7 mouse cellular contexts compared by ENCODE assay signal in genomic region chr7:97083579-97083978, GRCm38 (mm10). TPM values are rescaled to one million over a fixed set of nuclear protein-coding genes. Genes with fewer than 3 reads are reported as not detected.
DNase-seq lines count a peak whose midpoint lies in the region; ATAC-seq and TF ChIP-seq lines count a peak whose summit lies in the region.

No protein-coding gene starts in this region.

- no peak for TF ChIP-seq CTCF in MEL (IDR thresholded peaks at IDR 0.05 in 2 of 3, conservative IDR thresholded peaks at IDR 0.05 in 1 of 3; ENCODE audit: control insufficient read depth in 1 of 3, insufficient read depth in 1 of 3, low read depth in 2 of 3, low read length in 3 of 3, poor library complexity in 1 of 3, severe bottlenecking in 1 of 3)

- no peak for TF ChIP-seq EP300 in MEL (IDR thresholded peaks at IDR 0.05; ENCODE audit: low read depth in 1 of 2, low read length in 2 of 2)

- DNase-seq in kidney, adult 11 months: no peak
- DNase-seq in MEL (ENCODE audit: low read depth, low spot score): no peak
- DNase-seq in midbrain, embryonic 14.5 days: no peak
- DNase-seq in gastrocnemius, postnatal 10 days: no peak
- DNase-seq in left cerebral cortex, postnatal 14 days (ENCODE audit: low spot score in 2 of 2): no peak

- peaks cover 27% of the 10 kb centered on the region for H3K79me2 ChIP-seq in MEL (ENCODE audit: control insufficient read depth, insufficient read depth, low read length, poor library complexity)

- no peak for ATAC-seq in kidney, embryonic 15.5 days (replicated peaks; ENCODE audit: low FRiP score)
- ATAC-seq in heart, embryonic 13.5 days (ENCODE audit: extremely low read depth, insufficient number of reproducible peaks, low FRiP score, low TSS enrichment): no peak
- no peak for ATAC-seq in midbrain, embryonic 14.5 days (ENCODE audit: low FRiP score, low TSS enrichment)

- intact Hi-C loops in left cerebral cortex, postnatal 14 days (cut with DNase I): loop anchor here (5.0 kb wide), 2 partner anchors 106 to 164 kb away; no protein-coding TSS in a partner anchor

- no peaks in the 10 kb centered on the region for H3K27me3 ChIP-seq in kidney, embryonic 15.5 days
- H3K27me3 ChIP-seq in MEL (ENCODE audit: control insufficient read depth in 1 of 2, insufficient read depth in 2 of 2, low read length in 2 of 2): no peaks in the 10 kb centered on the region
- no peaks in the 10 kb centered on the region for H3K27me3 ChIP-seq in heart, embryonic 13.5 days (replicated peaks)
- H3K27me3 ChIP-seq in midbrain, embryonic 14.5 days (ENCODE audit: control insufficient read depth, insufficient read depth, low read length): no peaks in the 10 kb centered on the region

- H3K4me3 ChIP-seq in kidney, embryonic 15.5 days (replicated peaks): peak overlapping the region; percentile 97
- H3K4me3 ChIP-seq in MEL (ENCODE audit: control insufficient read depth in 1 of 2, insufficient read depth in 1 of 2, low read depth in 2 of 2, low read length in 2 of 2): no peak overlapping the region
- H3K4me3 ChIP-seq in heart, embryonic 13.5 days: peak overlapping the region; percentile 98; the same call in 1 of the 2 replicates
- no peak overlapping the region for H3K4me3 ChIP-seq in midbrain, embryonic 14.5 days (replicated peaks; ENCODE audit: low read depth, low read length)

- WGBS in kidney, embryonic 15.5 days: 70% methylated on average over 9 of the region's 9 CpGs
- 69% methylated on average over 9 of the region's 9 CpGs for WGBS in heart, embryonic 13.5 days
- 85% methylated on average over 9 of the region's 9 CpGs for WGBS in midbrain, embryonic 14.5 days

- no peaks in the 10 kb centered on the region for H3K36me3 ChIP-seq in kidney, embryonic 15.5 days
- H3K36me3 ChIP-seq in MEL (ENCODE audit: control insufficient read depth in 1 of 2, insufficient read depth in 2 of 2, low read length in 2 of 2): peaks cover 0 to 32% of the 10 kb centered on the region in 2 experiments; a peak in 2 of 4 replicates
- no peaks in the 10 kb centered on the region for H3K36me3 ChIP-seq in heart, embryonic 13.5 days
- H3K36me3 ChIP-seq in midbrain, embryonic 14.5 days (ENCODE audit: control insufficient read depth, insufficient read depth, low read length): no peaks in the 10 kb centered on the region

- peaks cover 52% of the 10 kb centered on the region for H3K4me1 ChIP-seq in kidney, embryonic 15.5 days
- H3K4me1 ChIP-seq in MEL (ENCODE audit: control insufficient read depth in 1 of 2, insufficient read depth in 2 of 2, low read length in 2 of 2): peaks cover 0 to 21% of the 10 kb centered on the region in 2 experiments
- peaks cover 28% of the 10 kb centered on the region for H3K4me1 ChIP-seq in heart, embryonic 13.5 days
- peaks cover 10% of the 10 kb centered on the region; the same call in 1 of the 2 replicates for H3K4me1 ChIP-seq in midbrain, embryonic 14.5 days (ENCODE audit: control insufficient read depth, insufficient read depth, low read length)

- H3K9me3 ChIP-seq in kidney, embryonic 15.5 days (replicated peaks): no peaks in the 10 kb centered on the region
- no peaks in the 10 kb centered on the region for H3K9me3 ChIP-seq in MEL (replicated peaks; ENCODE audit: insufficient read depth, low read length)
- H3K9me3 ChIP-seq in heart, embryonic 13.5 days: no peaks in the 10 kb centered on the region
- no peaks in the 10 kb centered on the region for H3K9me3 ChIP-seq in midbrain, embryonic 14.5 days (ENCODE audit: control insufficient read depth, low read length)

- no peak for TF ChIP-seq RAD21 in MEL (IDR thresholded peaks at IDR 0.05; ENCODE audit: low read depth, low read length)

- H3K4me2 ChIP-seq in kidney, embryonic 15.5 days: peak overlapping the region; percentile 72
- H3K4me2 ChIP-seq in heart, embryonic 13.5 days: peak overlapping the region; percentile 85
- peak overlapping the region; percentile 80; the same call in 1 of the 2 replicates for H3K4me2 ChIP-seq in midbrain, embryonic 14.5 days (ENCODE audit: low read length)

- no peak overlapping the region for H3K9ac ChIP-seq in kidney, embryonic 15.5 days
- H3K9ac ChIP-seq in MEL (ENCODE audit: control insufficient read depth, low read depth, low read length, poor library complexity, severe bottlenecking): no peak overlapping the region
- H3K9ac ChIP-seq in heart, embryonic 13.5 days: peak overlapping the region; percentile 97; the same call in 1 of the 2 replicates
- no peak overlapping the region for H3K9ac ChIP-seq in midbrain, embryonic 14.5 days (replicated peaks; ENCODE audit: low read length)

- no peak for TF ChIP-seq POLR2A in MEL (IDR thresholded peaks at IDR 0.05; ENCODE audit: control insufficient read depth in 1 of 2, insufficient read depth in 1 of 2, low read depth in 1 of 2, low read length in 2 of 2, poor library complexity in 1 of 2)

- peak overlapping the region; percentile 96 for H3K27ac ChIP-seq in kidney, embryonic 15.5 days
- peak overlapping the region; percentile 12; the same call in 1 of the 2 replicates for H3K27ac ChIP-seq in MEL (ENCODE audit: control insufficient read depth, low read depth, low read length)
- peak overlapping the region; percentile 95 for H3K27ac ChIP-seq in heart, embryonic 13.5 days (replicated peaks)
- H3K27ac ChIP-seq in midbrain, embryonic 14.5 days (replicated peaks; ENCODE audit: low read depth, low read length): no peak overlapping the region

TF ChIP-seq in MEL, 35 proteins besides CTCF, POLR2A, EP300 and RAD21:
- TF ChIP-seq TAL1 (IDR thresholded peaks at IDR 0.05; ENCODE audit: low read length): no peak
- no peak for TF ChIP-seq MYB (IDR thresholded peaks at IDR 0.05; ENCODE audit: low read depth, low read length)
- no peak for TF ChIP-seq UBTF (IDR thresholded peaks at IDR 0.05; ENCODE audit: borderline replicate concordance, insufficient read depth, low read depth, low read length)
- no peak for TF ChIP-seq POLR2AphosphoS5 (IDR thresholded peaks at IDR 0.05; ENCODE audit: borderline replicate concordance, low read depth, low read length)
- TF ChIP-seq GATA1 (IDR thresholded peaks at IDR 0.05; ENCODE audit: low read depth, low read length): no peak
- no peak for TF ChIP-seq CHD1 (IDR thresholded peaks at IDR 0.05; ENCODE audit: low read depth, low read length)
- no peak for TF ChIP-seq NELFE (IDR thresholded peaks at IDR 0.05; ENCODE audit: low read depth, low read length)
- TF ChIP-seq MXI1 (IDR thresholded peaks at IDR 0.05; ENCODE audit: low read depth, low read length): no peak
- no peak for TF ChIP-seq ZKSCAN1 (IDR thresholded peaks at IDR 0.05; ENCODE audit: low read depth, low read length)
- no peak for TF ChIP-seq ELF1 (IDR thresholded peaks at IDR 0.05; ENCODE audit: low read depth, low read length)
- no peak for TF ChIP-seq POLR2AphosphoS2 (IDR thresholded peaks at IDR 0.05; ENCODE audit: low read length)
- TF ChIP-seq RCOR1 (IDR thresholded peaks at IDR 0.05; ENCODE audit: low read depth, low read length): no peak
TF ChIP-seq in MEL: peak in this region for 0.

RNA-seq across cellular contexts. Expression of gene Gab2, which starts 2.2 kb away (rescaled TPM):
- polyA plus RNA-seq in kidney, embryonic 15.5 days (2015; fragmentation: Nextera tagmentation; extraction: Ambion mirVana): 13.1 and 14.5 TPM in 2 replicates
- total RNA-seq in MEL (2012; rRNA removed): 5.0 and 5.1 TPM in 2 replicates
- polyA plus RNA-seq in MEL (2012; ENCODE audit: insufficient read depth in 1 of 2, insufficient read length in 2 of 2, low read depth in 1 of 2, low replicate concordance in 2 of 2, missing spikeins in 1 of 2): 10 to 100 TPM in 1 of 2 experiments, not detected in 1; 11.5 TPM
- polyA plus RNA-seq in heart, embryonic 13.5 days (2015; fragmentation: Nextera tagmentation; extraction: Ambion mirVana): 7.1 and 7.4 TPM in 2 replicates
- polyA plus RNA-seq in midbrain, embryonic 14.5 days (2014; fragmentation: Nextera tagmentation; extraction: Ambion mirVana): 15.4 and 17.9 TPM in 2 replicates
- total RNA-seq in gastrocnemius, postnatal 10 days (2021): 10 to 100 TPM; 13.1 to 13.7 TPM
- total RNA-seq in left cerebral cortex, postnatal 14 days (2021): 10 to 100 TPM; 16.6 to 17.3 TPM

Comparison
In these comparisons a context has a peak if more than half of its experiments do, and no peak if none do; other contexts are left out.
1. H3K4me3 ChIP-seq: peak in kidney, embryonic 15.5 days (single experiment) and heart, embryonic 13.5 days (single experiment); none in MEL (0 of 2) and midbrain, embryonic 14.5 days (single experiment).
2. Peak in every context shown above with its lines, with median percentiles within 50 percentile points of each other: H3K4me2 ChIP-seq.